Mouse (Mus musculus): ENCODE measurements at regions not wholly inside any gene's neighbourhood (a gene's known extent, or its start where the extent isn't known, plus 50 kb on each side); places are given as distances from the start of the nearest gene placed in this dataset.

- no peaks in the 10 kb centered on the region for H3K4me1 ChIP-seq (replicated peaks; ENCODE audit: control insufficient read depth, insufficient read depth, low read length)
- H3K4me3 ChIP-seq (ENCODE audit: control insufficient read depth, insufficient read depth, low read length) = no peak overlapping the region
- DNase-seq = no peak
- TF ChIP-seq POLR2A (IDR thresholded peaks at IDR 0.05; ENCODE audit: control insufficient read depth, extremely low read depth, insufficient read depth, low read length, poor library complexity) (no peak), CTCF (IDR thresholded peaks at IDR 0.05; ENCODE audit: borderline replicate concordance, control insufficient read depth, extremely low read depth, insufficient read depth, low read length, poor library complexity) (no peak)
- no peaks in the 10 kb centered on the region for H3K27me3 ChIP-seq (ENCODE audit: control insufficient read depth, insufficient read depth, low read length)
- H3K27ac ChIP-seq (ENCODE audit: control insufficient read depth, insufficient read depth, low read length) = no peak overlapping the region
- 60% methylated on average over 5 of the region's 5 CpGs for WGBS
- no peaks in the 10 kb centered on the region for H3K36me3 ChIP-seq (ENCODE audit: control insufficient read depth, insufficient read depth, low read length)
Observed at GRCm38 (mm10) chr12:71370091-71370490, 60.4 kb downstream of the Dact1 start.

- no peaks in the 10 kb centered on the region for H3K36me3 ChIP-seq (ENCODE audit: control insufficient read depth, insufficient read depth, low read length)
- no peak for TF ChIP-seq POLR2A (IDR thresholded peaks at IDR 0.05; ENCODE audit: control insufficient read depth, extremely low read depth, insufficient read depth, low read length, poor library complexity)
- 84% methylated on average over 5 of the region's 5 CpGs for WGBS
- no peaks in the 10 kb centered on the region for H3K4me1 ChIP-seq (replicated peaks; ENCODE audit: control insufficient read depth, insufficient read depth, low read length)
- H3K27me3 ChIP-seq (ENCODE audit: control insufficient read depth, insufficient read depth, low read length) = no peaks in the 10 kb centered on the region
- no peak overlapping the region for H3K4me3 ChIP-seq (ENCODE audit: control insufficient read depth, insufficient read depth, low read length)
- DNase-seq = no peak
- H3K27ac ChIP-seq (ENCODE audit: control insufficient read depth, insufficient read depth, low read length) = no peak overlapping the region
Observed at GRCm38 (mm10) chr12:71371948-71372347, 62.3 kb downstream of the Dact1 start.

GRCm38 (mm10) chr12:71373633-71374032 lies 63.9 kb downstream of the Dact1 start:
- H3K36me3 ChIP-seq (ENCODE audit: control insufficient read depth, insufficient read depth, low read length) = no peaks in the 10 kb centered on the region
- WGBS = 94% methylated on average over 2 of the region's 2 CpGs
- no peaks in the 10 kb centered on the region for H3K4me1 ChIP-seq (replicated peaks; ENCODE audit: control insufficient read depth, insufficient read depth, low read length)
- DNase-seq = no peak
- TF ChIP-seq CTCF (IDR thresholded peaks at IDR 0.05; ENCODE audit: borderline replicate concordance, control insufficient read depth, extremely low read depth, insufficient read depth, low read length, poor library complexity) (no peak), POLR2A (IDR thresholded peaks at IDR 0.05; ENCODE audit: control insufficient read depth, extremely low read depth, insufficient read depth, low read length, poor library complexity) (no peak)
- H3K27me3 ChIP-seq (ENCODE audit: control insufficient read depth, insufficient read depth, low read length) = no peaks in the 10 kb centered on the region
- H3K4me3 ChIP-seq (ENCODE audit: control insufficient read depth, insufficient read depth, low read length) = no peak overlapping the region
- no peak overlapping the region for H3K27ac ChIP-seq (ENCODE audit: control insufficient read depth, insufficient read depth, low read length)

DNA sequence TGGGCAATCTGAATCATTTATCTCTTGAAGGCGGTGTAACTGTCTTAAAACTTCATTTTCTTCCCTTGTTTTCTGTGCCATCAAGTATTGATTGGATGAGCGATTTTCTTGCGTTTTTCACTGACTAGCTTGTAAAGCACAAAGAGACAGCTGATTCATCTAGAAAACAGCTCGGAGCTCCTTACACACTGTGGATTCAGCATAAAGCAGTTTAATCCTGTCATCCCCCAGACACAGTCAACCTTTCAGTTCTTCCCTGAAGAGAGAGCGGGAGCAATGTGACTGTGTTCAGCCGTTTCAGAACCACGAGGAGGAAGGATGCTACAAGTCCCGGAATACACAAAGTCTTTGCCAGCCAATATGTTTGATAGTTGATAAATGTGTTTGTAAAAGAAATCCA lies 66.8 kb downstream of the Dact1 start:
- Histone ChIP-seq H3K27me3 (ENCODE audit: control insufficient read depth, insufficient read depth, low read length) (no peaks in the 10 kb centered on the region), H3K36me3 (ENCODE audit: control insufficient read depth, insufficient read depth, low read length) (no peaks in the 10 kb centered on the region), H3K4me1 (replicated peaks; ENCODE audit: control insufficient read depth, insufficient read depth, low read length) (no peaks in the 10 kb centered on the region), H3K4me3 (ENCODE audit: control insufficient read depth, insufficient read depth, low read length) (no peak overlapping the region), H3K27ac (ENCODE audit: control insufficient read depth, insufficient read depth, low read length) (no peak overlapping the region)
- TF ChIP-seq CTCF (IDR thresholded peaks at IDR 0.05; ENCODE audit: borderline replicate concordance, control insufficient read depth, extremely low read depth, insufficient read depth, low read length, poor library complexity) (no peak), POLR2A (IDR thresholded peaks at IDR 0.05; ENCODE audit: control insufficient read depth, extremely low read depth, insufficient read depth, low read length, poor library complexity) (no peak)
- WGBS = 61% methylated on average over 8 of the region's 8 CpGs
- no peak for DNase-seq

DNA sequence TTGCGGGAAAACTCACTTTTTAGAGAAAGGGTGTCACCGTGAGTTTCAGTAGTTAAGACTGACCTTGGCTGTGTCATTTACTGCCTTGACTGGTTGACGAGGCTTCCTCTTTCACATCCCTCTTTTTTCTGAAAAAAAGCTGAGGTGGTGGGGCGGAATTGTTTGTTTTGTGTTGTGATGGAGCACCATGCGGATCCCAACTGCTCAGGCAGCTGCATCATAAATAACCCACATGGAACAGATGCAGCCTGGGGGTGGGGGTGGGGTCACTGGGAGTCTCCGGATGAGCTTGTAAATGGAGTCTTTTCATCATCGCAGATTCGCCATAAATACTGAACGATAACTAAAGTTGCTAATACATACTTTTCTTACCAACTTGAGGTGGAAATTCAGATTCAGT lies 67.3 kb downstream of the Dact1 start:
- no peak overlapping the region for H3K27ac ChIP-seq (ENCODE audit: control insufficient read depth, insufficient read depth, low read length)
- no peaks in the 10 kb centered on the region for H3K4me1 ChIP-seq (replicated peaks; ENCODE audit: control insufficient read depth, insufficient read depth, low read length)
- 65% methylated on average over 9 of the region's 9 CpGs for WGBS
- TF ChIP-seq POLR2A (IDR thresholded peaks at IDR 0.05; ENCODE audit: control insufficient read depth, extremely low read depth, insufficient read depth, low read length, poor library complexity) = no peak
- no peak for TF ChIP-seq CTCF (IDR thresholded peaks at IDR 0.05; ENCODE audit: borderline replicate concordance, control insufficient read depth, extremely low read depth, insufficient read depth, low read length, poor library complexity)
- H3K4me3 ChIP-seq (ENCODE audit: control insufficient read depth, insufficient read depth, low read length) = no peak overlapping the region
- no peak for DNase-seq
- H3K27me3 ChIP-seq (ENCODE audit: control insufficient read depth, insufficient read depth, low read length) = no peaks in the 10 kb centered on the region
- no peaks in the 10 kb centered on the region for H3K36me3 ChIP-seq (ENCODE audit: control insufficient read depth, insufficient read depth, low read length)

- no peaks in the 10 kb centered on the region for H3K4me1 ChIP-seq (replicated peaks; ENCODE audit: control insufficient read depth, insufficient read depth, low read length)
- no peak overlapping the region for H3K4me3 ChIP-seq (ENCODE audit: control insufficient read depth, insufficient read depth, low read length)
- WGBS = 93% methylated on average over 8 of the region's 8 CpGs
- H3K27ac ChIP-seq (ENCODE audit: control insufficient read depth, insufficient read depth, low read length) = no peak overlapping the region
- no peaks in the 10 kb centered on the region for H3K36me3 ChIP-seq (ENCODE audit: control insufficient read depth, insufficient read depth, low read length)
- DNase-seq = no peak
- no peaks in the 10 kb centered on the region for H3K27me3 ChIP-seq (ENCODE audit: control insufficient read depth, insufficient read depth, low read length)
- TF ChIP-seq POLR2A (IDR thresholded peaks at IDR 0.05; ENCODE audit: control insufficient read depth, extremely low read depth, insufficient read depth, low read length, poor library complexity) (no peak), CTCF (IDR thresholded peaks at IDR 0.05; ENCODE audit: borderline replicate concordance, control insufficient read depth, extremely low read depth, insufficient read depth, low read length, poor library complexity) (no peak)
Observed at GRCm38 (mm10) chr12:71379626-71380423, 70.1 kb downstream of the Dact1 start.

DNA sequence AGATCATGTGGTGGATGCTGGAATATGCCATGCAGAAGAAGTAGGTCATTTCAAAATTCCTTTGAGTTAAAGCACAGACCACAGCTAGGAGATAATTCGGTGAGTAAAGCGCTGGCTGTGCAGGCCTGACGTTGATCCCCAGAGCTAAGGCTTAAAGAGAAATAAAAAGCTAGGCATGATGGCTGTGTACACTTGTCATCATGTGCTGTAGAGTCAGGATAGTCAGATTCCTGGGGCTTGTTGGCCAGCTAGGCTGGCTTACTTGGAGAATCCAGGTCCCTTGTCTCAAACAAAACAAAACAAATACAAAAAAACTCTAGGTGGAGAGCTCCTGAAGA lies 70.7 kb downstream of the Dact1 start:
- H3K27me3 ChIP-seq (ENCODE audit: control insufficient read depth, insufficient read depth, low read length) = no peaks in the 10 kb centered on the region
- WGBS = 97% methylated on average over 3 of the region's 3 CpGs
- no peak for TF ChIP-seq POLR2A (IDR thresholded peaks at IDR 0.05; ENCODE audit: control insufficient read depth, extremely low read depth, insufficient read depth, low read length, poor library complexity)
- TF ChIP-seq CTCF (IDR thresholded peaks at IDR 0.05; ENCODE audit: borderline replicate concordance, control insufficient read depth, extremely low read depth, insufficient read depth, low read length, poor library complexity) = no peak
- H3K36me3 ChIP-seq (ENCODE audit: control insufficient read depth, insufficient read depth, low read length) = no peaks in the 10 kb centered on the region
- no peaks in the 10 kb centered on the region for H3K4me1 ChIP-seq (replicated peaks; ENCODE audit: control insufficient read depth, insufficient read depth, low read length)
- H3K4me3 ChIP-seq (ENCODE audit: control insufficient read depth, insufficient read depth, low read length) = no peak overlapping the region
- no peak overlapping the region for H3K27ac ChIP-seq (ENCODE audit: control insufficient read depth, insufficient read depth, low read length)
- no peak for DNase-seq
